Mouse (Mus musculus): Measurements from ENCODE around the gene Stac. TPM values are rescaled to one million over a fixed set of nuclear protein-coding genes. Genes with fewer than 3 reads are reported as not detected.

Gene Stac
- polyA plus RNA-seq, 1 experiment from 2014 or later: 0.98 TPM

GRCm38 (mm10) chr9:111551461-111552190 is 138.5 kb downstream of the Stac start:
- Histone ChIP-seq H3K4me3 (ENCODE audit: low read depth, low read length) (no peak overlapping the region), H3K36me3 (ENCODE audit: control insufficient read depth, insufficient read depth, low read length) (no peaks in the 10 kb centered on the region), H3K9ac (ENCODE audit: low read length) (no peak overlapping the region), H3K27me3 (ENCODE audit: control insufficient read depth, insufficient read depth, low read length) (no peaks in the 10 kb centered on the region), H3K27ac (ENCODE audit: low read depth, low read length) (no peak overlapping the region), H3K4me1 (replicated peaks; ENCODE audit: control insufficient read depth, insufficient read depth, low read length) (no peaks in the 10 kb centered on the region), H3K4me2 (ENCODE audit: low read depth, low read length, severe bottlenecking) (no peak overlapping the region), H3K9me3 (ENCODE audit: control insufficient read depth, low read length) (no peaks in the 10 kb centered on the region)
- DNase-seq (ENCODE audit: low spot score) (peak; percentile 66), ATAC-seq (replicated peaks; ENCODE audit: low FRiP score) (no peak)
- WGBS: 61% methylated on average over 15 of the region's 15 CpGs

GRCm38 (mm10) chr9:111550963-111551321 is 139.2 kb downstream of the Stac start:
- Histone ChIP-seq H3K4me3 (ENCODE audit: low read depth, low read length) (no peak overlapping the region), H3K27me3 (ENCODE audit: control insufficient read depth, insufficient read depth, low read length) (no peaks in the 10 kb centered on the region), H3K27ac (ENCODE audit: low read depth, low read length) (no peak overlapping the region), H3K36me3 (ENCODE audit: control insufficient read depth, insufficient read depth, low read length) (no peaks in the 10 kb centered on the region), H3K9me3 (ENCODE audit: control insufficient read depth, low read length) (no peaks in the 10 kb centered on the region), H3K9ac (ENCODE audit: low read length) (no peak overlapping the region), H3K4me2 (ENCODE audit: low read depth, low read length, severe bottlenecking) (no peak overlapping the region), H3K4me1 (replicated peaks; ENCODE audit: control insufficient read depth, insufficient read depth, low read length) (no peaks in the 10 kb centered on the region)
- no peak for ATAC-seq (replicated peaks; ENCODE audit: low FRiP score)
- WGBS: 83% methylated on average over 8 of the region's 8 CpGs
- DNase-seq (ENCODE audit: low spot score): no peak

- no peaks in the 10 kb centered on the region for H3K36me3 ChIP-seq (ENCODE audit: control insufficient read depth, insufficient read depth, low read length)
- no peak overlapping the region for H3K27ac ChIP-seq (ENCODE audit: low read depth, low read length)
- H3K4me1 ChIP-seq (replicated peaks; ENCODE audit: control insufficient read depth, insufficient read depth, low read length): no peaks in the 10 kb centered on the region
- no peaks in the 10 kb centered on the region for H3K27me3 ChIP-seq (ENCODE audit: control insufficient read depth, insufficient read depth, low read length)
- no peak for ATAC-seq (replicated peaks; ENCODE audit: low FRiP score)
- no peaks in the 10 kb centered on the region for H3K9me3 ChIP-seq (ENCODE audit: control insufficient read depth, low read length)
- H3K9ac ChIP-seq (ENCODE audit: low read length): no peak overlapping the region
- 85% methylated on average over 21 of the region's 21 CpGs for WGBS
- H3K4me3 ChIP-seq (ENCODE audit: low read depth, low read length): no peak overlapping the region
- H3K4me2 ChIP-seq (ENCODE audit: low read depth, low read length, severe bottlenecking): no peak overlapping the region
- no peak for DNase-seq (ENCODE audit: low spot score)
Observed at GRCm38 (mm10) chr9:111550281-111550962, 139.7 kb downstream of the Stac start.

- Histone ChIP-seq H3K4me3 (ENCODE audit: low read depth, low read length) (no peak overlapping the region), H3K36me3 (ENCODE audit: control insufficient read depth, insufficient read depth, low read length) (no peaks in the 10 kb centered on the region), H3K4me2 (ENCODE audit: low read depth, low read length, severe bottlenecking) (no peak overlapping the region), H3K27me3 (ENCODE audit: control insufficient read depth, insufficient read depth, low read length) (no peaks in the 10 kb centered on the region), H3K4me1 (replicated peaks; ENCODE audit: control insufficient read depth, insufficient read depth, low read length) (no peaks in the 10 kb centered on the region), H3K9ac (ENCODE audit: low read length) (no peak overlapping the region), H3K9me3 (ENCODE audit: control insufficient read depth, low read length) (no peaks in the 10 kb centered on the region), H3K27ac (ENCODE audit: low read depth, low read length) (no peak overlapping the region)
- no peak for ATAC-seq (replicated peaks; ENCODE audit: low FRiP score)
- no peak for DNase-seq (ENCODE audit: low spot score)
- WGBS: 76% methylated on average over 6 of the region's 6 CpGs
Observed at GRCm38 (mm10) chr9:111542663-111543062, 147.5 kb downstream of the Stac start.

- Histone ChIP-seq H3K4me3 (ENCODE audit: low read depth, low read length) (no peak overlapping the region), H3K4me2 (ENCODE audit: low read depth, low read length, severe bottlenecking) (no peak overlapping the region), H3K27ac (ENCODE audit: low read depth, low read length) (no peak overlapping the region), H3K27me3 (ENCODE audit: control insufficient read depth, insufficient read depth, low read length) (no peaks in the 10 kb centered on the region), H3K9ac (ENCODE audit: low read length) (no peak overlapping the region), H3K9me3 (ENCODE audit: control insufficient read depth, low read length) (no peaks in the 10 kb centered on the region), H3K4me1 (replicated peaks; ENCODE audit: control insufficient read depth, insufficient read depth, low read length) (no peaks in the 10 kb centered on the region), H3K36me3 (ENCODE audit: control insufficient read depth, insufficient read depth, low read length) (no peaks in the 10 kb centered on the region)
- DNase-seq (ENCODE audit: low spot score) (no peak), ATAC-seq (replicated peaks; ENCODE audit: low FRiP score) (no peak)
- 87% methylated on average over 8 of the region's 8 CpGs for WGBS
Observed at GRCm38 (mm10) chr9:111535445-111536064, 154.6 kb downstream of the Stac start.

- DNase-seq (ENCODE audit: low spot score) (no peak), ATAC-seq (replicated peaks; ENCODE audit: low FRiP score) (no peak)
- H3K4me3 ChIP-seq (ENCODE audit: low read depth, low read length): no peak overlapping the region
- no peaks in the 10 kb centered on the region for H3K27me3 ChIP-seq (ENCODE audit: control insufficient read depth, insufficient read depth, low read length)
- H3K27ac ChIP-seq (ENCODE audit: low read depth, low read length): no peak overlapping the region
- H3K36me3 ChIP-seq (ENCODE audit: control insufficient read depth, insufficient read depth, low read length): no peaks in the 10 kb centered on the region
- H3K4me2 ChIP-seq (ENCODE audit: low read depth, low read length, severe bottlenecking): no peak overlapping the region
- no peaks in the 10 kb centered on the region for H3K9me3 ChIP-seq (ENCODE audit: control insufficient read depth, low read length)
- no peaks in the 10 kb centered on the region for H3K4me1 ChIP-seq (replicated peaks; ENCODE audit: control insufficient read depth, insufficient read depth, low read length)
- 87% methylated on average over 7 of the region's 7 CpGs for WGBS
- H3K9ac ChIP-seq (ENCODE audit: low read length): no peak overlapping the region
Observed at GRCm38 (mm10) chr9:111534744-111535423, 155.3 kb downstream of the Stac start.

- H3K4me3 ChIP-seq (ENCODE audit: low read depth, low read length): no peak overlapping the region
- H3K36me3 ChIP-seq (ENCODE audit: control insufficient read depth, insufficient read depth, low read length): no peaks in the 10 kb centered on the region
- no peaks in the 10 kb centered on the region for H3K27me3 ChIP-seq (ENCODE audit: control insufficient read depth, insufficient read depth, low read length)
- DNase-seq (ENCODE audit: low spot score) (no peak), ATAC-seq (replicated peaks; ENCODE audit: low FRiP score) (no peak)
- 98% methylated on average over 3 of the region's 3 CpGs for WGBS
- H3K27ac ChIP-seq (ENCODE audit: low read depth, low read length): no peak overlapping the region
- H3K4me2 ChIP-seq (ENCODE audit: low read depth, low read length, severe bottlenecking): no peak overlapping the region
- H3K9ac ChIP-seq (ENCODE audit: low read length): no peak overlapping the region
- no peaks in the 10 kb centered on the region for H3K4me1 ChIP-seq (replicated peaks; ENCODE audit: control insufficient read depth, insufficient read depth, low read length)
- no peaks in the 10 kb centered on the region for H3K9me3 ChIP-seq (ENCODE audit: control insufficient read depth, low read length)
Observed at GRCm38 (mm10) chr9:111523871-111524270, 166.3 kb downstream of the Stac start.

GRCm38 (mm10) chr9:111523111-111523510 is 167.0 kb downstream of the Stac start:
- H3K4me2 ChIP-seq (ENCODE audit: low read depth, low read length, severe bottlenecking): no peak overlapping the region
- no peak for ATAC-seq (replicated peaks; ENCODE audit: low FRiP score)
- no peak overlapping the region for H3K27ac ChIP-seq (ENCODE audit: low read depth, low read length)
- H3K4me1 ChIP-seq (replicated peaks; ENCODE audit: control insufficient read depth, insufficient read depth, low read length): no peaks in the 10 kb centered on the region
- H3K36me3 ChIP-seq (ENCODE audit: control insufficient read depth, insufficient read depth, low read length): no peaks in the 10 kb centered on the region
- H3K9me3 ChIP-seq (ENCODE audit: control insufficient read depth, low read length): no peaks in the 10 kb centered on the region
- DNase-seq (ENCODE audit: low spot score): no peak
- WGBS: 90% methylated on average over 11 of the region's 11 CpGs
- H3K27me3 ChIP-seq (ENCODE audit: control insufficient read depth, insufficient read depth, low read length): no peaks in the 10 kb centered on the region
- no peak overlapping the region for H3K9ac ChIP-seq (ENCODE audit: low read length)
- no peak overlapping the region for H3K4me3 ChIP-seq (ENCODE audit: low read depth, low read length)

Measured in forebrain, embryonic 11.5 days (tissue).